Mouse (Mus musculus): ENCODE results near the gene Numbl.
"Not testable (repeated sequence)": the region's sequence is repeated elsewhere in the genome, so short reads cannot be mapped to it uniquely, and the experiment has no call there.

The Numbl gene

GRCm38 (mm10) chr7:27237527-27237926 lies 20.7 kb upstream of the Numbl start:
- Histone ChIP-seq H3K36me3 (ENCODE audit: insufficient read depth, low read length) (peaks cover 36% of the 10 kb centered on the region), H3K4me3 (replicated peaks; ENCODE audit: low read length) (no peak overlapping the region), H3K9me3 (ENCODE audit: low read length) (no peaks in the 10 kb centered on the region), H3K4me1 (replicated peaks; ENCODE audit: low read depth, low read length) (peaks cover 38% of the 10 kb centered on the region), H3K27me3 (ENCODE audit: insufficient read depth, low read length) (no peaks in the 10 kb centered on the region)
- TF ChIP-seq POU5F1 (IDR thresholded peaks at IDR 0.05; ENCODE audit: borderline replicate concordance, low read length): no peak
- no peak for TF ChIP-seq NANOG (IDR thresholded peaks at IDR 0.05; ENCODE audit: borderline replicate concordance, low read length)
- no peak for TF ChIP-seq CTCF (conservative IDR thresholded peaks at IDR 0.05; ENCODE audit: low read length)

- H3K9me3 ChIP-seq (ENCODE audit: low read length): no peaks in the 10 kb centered on the region
- peaks cover 38% of the 10 kb centered on the region for H3K36me3 ChIP-seq (ENCODE audit: insufficient read depth, low read length)
- no peak overlapping the region for H3K4me3 ChIP-seq (replicated peaks; ENCODE audit: low read length)
- no peaks in the 10 kb centered on the region for H3K27me3 ChIP-seq (ENCODE audit: insufficient read depth, low read length)
- peaks cover 43% of the 10 kb centered on the region for H3K4me1 ChIP-seq (replicated peaks; ENCODE audit: low read depth, low read length)
- no peak for TF ChIP-seq CTCF (conservative IDR thresholded peaks at IDR 0.05; ENCODE audit: low read length)
Observed at GRCm38 (mm10) chr7:27238568-27238967, 19.7 kb upstream of the Numbl start.

GRCm38 (mm10) chr7:27243211-27243610 lies 15.0 kb upstream of the Numbl start:
- no peak for TF ChIP-seq NANOG (IDR thresholded peaks at IDR 0.05; ENCODE audit: borderline replicate concordance, low read length)
- TF ChIP-seq CTCF (conservative IDR thresholded peaks at IDR 0.05; ENCODE audit: low read length): no peak
- TF ChIP-seq POU5F1 (IDR thresholded peaks at IDR 0.05; ENCODE audit: borderline replicate concordance, low read length): no peak
- H3K4me1 ChIP-seq (replicated peaks; ENCODE audit: low read depth, low read length): peaks cover 50% of the 10 kb centered on the region
- H3K9me3 ChIP-seq (ENCODE audit: low read length): no peaks in the 10 kb centered on the region
- H3K27me3 ChIP-seq (ENCODE audit: insufficient read depth, low read length): no peaks in the 10 kb centered on the region
- peaks cover 55% of the 10 kb centered on the region for H3K36me3 ChIP-seq (ENCODE audit: insufficient read depth, low read length)
- 0 out of 2 replicates have a peak overlapping the region, but pooled peaks have one; percentile 10 for H3K4me3 ChIP-seq (replicated peaks; ENCODE audit: low read length)

- Histone ChIP-seq H3K36me3 (ENCODE audit: insufficient read depth, low read length) (peaks cover 51% of the 10 kb centered on the region), H3K4me1 (replicated peaks; ENCODE audit: low read depth, low read length) (peaks cover 50% of the 10 kb centered on the region)
- not testable (repeated sequence) for H3K27me3 ChIP-seq (ENCODE audit: insufficient read depth, low read length); H3K4me3 ChIP-seq (replicated peaks; ENCODE audit: low read length); H3K9me3 ChIP-seq (ENCODE audit: low read length)
- peak; percentile 86 for TF ChIP-seq CTCF (conservative IDR thresholded peaks at IDR 0.05; ENCODE audit: low read length)
Observed at GRCm38 (mm10) chr7:27244088-27244487, 14.1 kb upstream of the Numbl start.

GRCm38 (mm10) chr7:27249146-27249545 lies 9.1 kb upstream of the Numbl start:
- Histone ChIP-seq H3K36me3 (ENCODE audit: insufficient read depth, low read length) (peaks cover 36% of the 10 kb centered on the region), H3K27me3 (ENCODE audit: insufficient read depth, low read length) (no peaks in the 10 kb centered on the region), H3K9me3 (ENCODE audit: low read length) (no peaks in the 10 kb centered on the region), H3K4me1 (replicated peaks; ENCODE audit: low read depth, low read length) (peaks cover 55% of the 10 kb centered on the region), H3K4me3 (replicated peaks; ENCODE audit: low read length) (no peak overlapping the region)
- TF ChIP-seq CTCF (conservative IDR thresholded peaks at IDR 0.05; ENCODE audit: low read length): peak; percentile 73
- TF ChIP-seq POU5F1 (IDR thresholded peaks at IDR 0.05; ENCODE audit: borderline replicate concordance, low read length): no peak

GRCm38 (mm10) chr7:27249928-27250327 lies 8.3 kb upstream of the Numbl start:
- no peaks in the 10 kb centered on the region for H3K9me3 ChIP-seq (ENCODE audit: low read length)
- peaks cover 43% of the 10 kb centered on the region for H3K36me3 ChIP-seq (ENCODE audit: insufficient read depth, low read length)
- peaks cover 57% of the 10 kb centered on the region for H3K4me1 ChIP-seq (replicated peaks; ENCODE audit: low read depth, low read length)
- H3K27me3 ChIP-seq (ENCODE audit: insufficient read depth, low read length): no peaks in the 10 kb centered on the region
- TF ChIP-seq CTCF (conservative IDR thresholded peaks at IDR 0.05; ENCODE audit: low read length) (no peak), POU5F1 (IDR thresholded peaks at IDR 0.05; ENCODE audit: borderline replicate concordance, low read length) (no peak)
- no peak overlapping the region for H3K4me3 ChIP-seq (replicated peaks; ENCODE audit: low read length)

- no peak for TF ChIP-seq POU5F1 (IDR thresholded peaks at IDR 0.05; ENCODE audit: borderline replicate concordance, low read length)
- TF ChIP-seq CTCF (conservative IDR thresholded peaks at IDR 0.05; ENCODE audit: low read length): no peak
- TF ChIP-seq NANOG (IDR thresholded peaks at IDR 0.05; ENCODE audit: borderline replicate concordance, low read length): no peak
- Histone ChIP-seq H3K4me1 (replicated peaks; ENCODE audit: low read depth, low read length) (peaks cover 59% of the 10 kb centered on the region), H3K9me3 (ENCODE audit: low read length) (no peaks in the 10 kb centered on the region)
Observed at GRCm38 (mm10) chr7:27251946-27252345, 6.3 kb upstream of the Numbl start.

GRCm38 (mm10) chr7:27255721-27256120 lies 2.5 kb upstream of the Numbl start:
- H3K36me3 ChIP-seq (ENCODE audit: insufficient read depth, low read length): peaks cover 20% of the 10 kb centered on the region
- no peak overlapping the region for H3K4me3 ChIP-seq (replicated peaks; ENCODE audit: low read length)
- no peaks in the 10 kb centered on the region for H3K27me3 ChIP-seq (ENCODE audit: insufficient read depth, low read length)
- no peaks in the 10 kb centered on the region for H3K9me3 ChIP-seq (ENCODE audit: low read length)
- no peak for TF ChIP-seq POU5F1 (IDR thresholded peaks at IDR 0.05; ENCODE audit: borderline replicate concordance, low read length)
- TF ChIP-seq NANOG (IDR thresholded peaks at IDR 0.05; ENCODE audit: borderline replicate concordance, low read length): no peak
- TF ChIP-seq CTCF (conservative IDR thresholded peaks at IDR 0.05; ENCODE audit: low read length): peak; percentile 59
- peaks cover 83% of the 10 kb centered on the region for H3K4me1 ChIP-seq (replicated peaks; ENCODE audit: low read depth, low read length)

More at GRCm38 (mm10) chr7:27251946-27252345, 6.3 kb upstream of the Numbl start:
- H3K4me3 ChIP-seq (replicated peaks; ENCODE audit: low read length): no peak overlapping the region
- H3K36me3 ChIP-seq (ENCODE audit: insufficient read depth, low read length): peaks cover 26% of the 10 kb centered on the region
- H3K27me3 ChIP-seq (ENCODE audit: insufficient read depth, low read length): no peaks in the 10 kb centered on the region

GRCm38 (mm10) chr7:27257046-27257851 lies 984 bp upstream of the Numbl start:
- peaks cover 29% of the 10 kb centered on the region for H3K36me3 ChIP-seq (ENCODE audit: insufficient read depth, low read length)
- peak overlapping the region; percentile 79 for H3K4me3 ChIP-seq (replicated peaks; ENCODE audit: low read length)
- H3K4me1 ChIP-seq (replicated peaks; ENCODE audit: low read depth, low read length): peaks cover 79% of the 10 kb centered on the region
- no peak for TF ChIP-seq POU5F1 (IDR thresholded peaks at IDR 0.05; ENCODE audit: borderline replicate concordance, low read length)
- no peak for TF ChIP-seq CTCF (conservative IDR thresholded peaks at IDR 0.05; ENCODE audit: low read length)
- TF ChIP-seq NANOG (IDR thresholded peaks at IDR 0.05; ENCODE audit: borderline replicate concordance, low read length): no peak
- H3K27me3 ChIP-seq (ENCODE audit: insufficient read depth, low read length): no peaks in the 10 kb centered on the region
- no peaks in the 10 kb centered on the region for H3K9me3 ChIP-seq (ENCODE audit: low read length)

Measured in E14TG2a.4 (cell line).